Mouse (Mus musculus) cerebellum, postnatal 14 days (tissue): ENCODE measurements around the gene Grin1.
"Not testable (repeated sequence)": the region's sequence is repeated elsewhere in the genome, so short reads cannot be mapped to it uniquely, and the experiment has no call there.

ENCODE experiments used
- DNase-seq, 2 experiments: peaks; one replicate each; pipeline ENCODE4 v3.0.0; 2021; ENCODE audit warnings: mixed read lengths in 2 of 2

Gene Grin1

DNA sequence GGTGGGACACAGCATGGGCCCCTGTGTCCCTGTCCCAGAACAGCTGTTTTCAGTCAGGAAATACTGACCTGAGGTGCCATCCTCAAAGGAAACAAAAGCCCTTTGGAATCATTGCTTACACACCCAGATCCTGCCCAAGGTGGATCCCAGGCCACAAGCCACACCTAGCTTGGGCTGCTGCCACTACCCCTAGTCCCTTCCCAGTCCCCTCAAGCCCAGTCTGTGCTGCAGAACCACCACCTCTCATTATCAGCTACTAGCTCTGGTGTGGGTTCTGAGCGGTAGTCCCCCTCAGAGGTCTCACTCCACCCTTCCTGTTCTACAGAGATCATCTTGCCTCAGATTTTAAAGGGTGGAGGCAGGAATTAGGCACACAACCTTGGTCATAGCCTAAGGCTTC is 32.7 kb downstream of the Grin1 start:
- peak; percentile 45 to 52 for DNase-seq

DNA sequence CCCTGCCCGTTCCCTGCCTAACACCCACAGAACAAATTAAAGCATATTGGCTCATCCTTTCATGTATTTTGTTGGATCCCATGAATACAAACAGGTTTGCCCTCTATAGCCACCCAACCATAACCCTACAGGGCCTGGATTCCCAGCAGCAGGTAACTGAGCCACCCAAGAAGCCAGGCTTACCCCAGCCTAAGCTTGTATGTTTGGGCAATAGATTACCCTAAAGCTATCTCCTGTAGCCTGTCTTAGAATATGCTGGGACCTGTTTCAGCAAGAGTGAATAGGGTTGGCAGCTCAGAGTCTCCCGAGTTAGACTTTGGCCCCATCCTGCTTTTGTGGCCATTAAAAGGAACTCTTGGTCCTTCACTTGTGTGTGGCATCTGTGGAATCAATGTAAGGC is 33.4 kb downstream of the Grin1 start:
- no peak for DNase-seq

DNA sequence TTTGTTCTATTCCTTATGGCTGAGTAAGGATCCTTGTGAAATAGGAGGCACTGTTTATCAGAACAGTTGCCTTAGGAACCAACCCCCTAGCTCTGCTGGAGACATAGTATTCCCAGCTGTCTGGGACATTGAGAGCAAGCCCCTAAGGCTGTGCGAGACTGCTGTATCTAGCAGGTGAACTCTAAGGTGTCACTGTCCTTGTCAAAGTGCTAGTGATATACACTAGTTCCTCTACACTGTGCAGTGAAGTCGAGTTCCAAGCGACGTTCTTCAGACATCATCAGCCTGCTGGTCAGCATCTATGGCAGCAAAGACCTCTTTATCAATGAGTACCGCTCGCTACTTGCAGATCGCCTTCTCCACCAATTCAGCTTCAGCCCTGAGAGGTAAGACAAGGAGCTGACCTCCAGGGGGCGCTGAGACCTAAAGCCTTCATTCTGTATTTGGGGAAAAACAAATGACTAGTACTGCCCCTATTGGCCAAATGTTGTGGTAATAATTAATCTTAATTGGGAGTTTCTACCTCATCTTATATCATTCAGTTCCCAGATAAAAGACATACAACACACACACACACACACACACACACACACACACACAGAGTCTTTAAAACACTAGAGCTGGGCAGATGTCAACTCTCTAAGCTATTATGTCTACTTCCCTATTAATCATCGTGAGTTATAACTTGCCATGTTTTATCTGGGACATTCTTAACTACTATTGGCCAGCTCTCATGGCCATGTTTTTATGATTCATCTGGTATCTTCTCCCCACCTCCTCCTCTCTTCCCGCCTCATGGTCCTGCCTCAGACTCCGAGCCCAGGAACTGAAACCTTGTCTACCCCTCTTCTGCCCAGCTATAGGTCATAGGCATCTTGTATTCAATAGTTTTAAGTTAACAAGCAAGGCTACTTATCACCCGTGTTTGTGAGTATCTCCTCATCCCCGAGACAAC is 39.8 kb downstream of the Grin1 start:
- peak; percentile 93 to 97 for DNase-seq

DNA sequence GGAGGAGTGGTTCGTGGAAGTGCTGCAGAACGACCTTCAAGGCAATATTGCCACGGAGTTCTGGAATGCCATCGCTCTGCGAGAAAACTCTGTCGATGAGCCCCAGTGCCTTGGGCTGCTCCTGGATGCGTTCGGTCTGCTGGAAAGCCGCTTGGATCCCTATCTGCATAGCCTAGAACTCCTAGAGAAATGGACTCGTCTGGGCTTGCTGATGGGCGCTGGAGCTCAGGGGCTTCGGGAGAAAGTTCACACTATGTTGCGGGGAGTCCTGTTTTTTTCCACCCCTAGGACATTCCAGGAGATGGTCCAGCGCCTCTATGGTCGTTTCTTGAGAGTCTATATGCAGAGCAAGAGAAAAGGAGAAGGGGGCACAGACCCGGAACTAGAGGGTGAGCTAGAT is 46.0 kb downstream of the Grin1 start:
- DNase-seq: no peak

DNA sequence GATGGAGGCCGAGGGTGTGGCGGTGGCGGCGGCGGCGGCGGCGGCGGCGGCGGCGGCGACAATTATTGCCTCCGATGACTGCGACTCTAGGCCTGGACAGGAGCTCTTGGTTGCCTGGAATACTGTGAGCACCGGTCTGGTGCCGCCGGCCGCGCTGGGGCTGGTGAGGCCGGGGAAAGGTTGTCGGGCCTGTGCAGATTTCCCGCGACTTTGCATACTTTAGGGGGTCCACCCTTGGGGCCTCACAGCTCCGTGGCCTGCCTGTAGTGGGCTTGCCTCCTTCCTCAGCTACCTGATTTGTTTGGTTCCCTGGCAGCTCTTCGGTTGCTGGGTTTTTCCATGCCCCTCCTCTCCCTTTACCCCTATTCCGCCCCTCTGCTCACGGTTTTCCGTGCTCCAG is 46.5 kb downstream of the Grin1 start:
- no peak for DNase-seq

DNA sequence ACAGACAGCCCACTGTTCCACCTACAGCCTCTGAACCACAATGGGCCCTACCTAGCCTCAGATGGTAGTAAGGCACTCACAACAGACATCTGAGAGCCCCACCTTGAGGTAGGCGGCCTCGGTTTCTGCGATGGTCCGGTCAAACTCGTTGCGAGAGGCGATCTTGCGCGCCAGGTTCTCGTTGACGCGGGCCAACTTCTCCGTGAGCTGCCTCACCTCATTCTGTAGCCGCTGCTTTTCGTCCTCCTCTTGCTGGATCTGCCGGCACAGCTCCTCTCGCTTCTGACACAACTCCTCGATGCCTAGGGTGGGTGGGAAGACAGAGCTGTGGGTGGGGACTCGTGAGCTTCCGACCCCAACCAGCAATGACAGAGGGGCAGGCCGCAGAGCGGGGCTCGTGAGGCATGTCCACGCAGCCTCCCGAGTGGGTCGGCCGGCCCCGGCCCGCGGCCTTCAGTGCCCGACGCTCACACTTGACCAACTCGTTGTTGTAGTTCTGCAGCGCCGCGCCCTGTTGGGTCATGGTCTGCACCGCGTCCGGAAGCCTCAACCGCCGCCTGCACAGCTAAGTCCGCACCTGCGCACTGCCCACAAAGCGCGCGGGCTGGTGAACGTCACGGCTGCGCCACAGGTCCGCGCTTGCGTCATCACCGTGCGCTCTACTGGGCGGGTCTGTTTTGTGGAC is 47.0 kb downstream of the Grin1 start, which contains the start of the genes Ssna1 and Anapc2:
Ssna1 (minus strand) TSS at position 612 of the 685 bp plus-strand sequence.
Anapc2 (plus strand) TSS at position 652 of the 685 bp plus-strand sequence.
- peak; percentile 98 to 99 for DNase-seq

DNA sequence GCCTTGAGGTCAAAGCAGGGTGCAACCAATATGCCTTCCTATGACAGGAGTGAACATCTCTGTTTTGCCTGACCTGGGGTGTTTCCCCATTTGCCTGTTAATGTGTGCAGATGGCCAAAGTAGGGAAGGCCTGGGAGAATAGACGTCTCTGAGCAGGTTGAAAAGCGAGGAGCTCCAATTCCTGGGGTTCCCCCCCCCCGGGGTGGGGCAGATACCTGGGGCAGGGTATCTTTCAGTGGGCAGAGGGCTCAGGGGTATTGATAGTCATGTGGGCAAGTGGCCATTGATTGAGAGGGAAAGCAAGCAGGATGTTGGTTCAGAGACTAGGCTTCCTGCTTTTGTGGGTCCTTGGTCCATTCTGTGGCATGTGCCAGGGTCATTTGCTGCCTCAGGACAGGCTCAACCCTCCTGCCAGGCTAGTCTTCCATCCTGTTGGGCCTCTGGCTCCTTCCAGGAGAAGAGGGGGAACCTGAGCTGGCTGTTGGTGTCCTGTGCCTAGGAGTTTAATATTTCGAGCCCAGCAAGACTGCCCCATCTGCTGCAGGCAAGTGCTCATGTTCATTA is 51.2 kb downstream of the Grin1 start:
- DNase-seq: peak; percentile 54 to 60

DNA sequence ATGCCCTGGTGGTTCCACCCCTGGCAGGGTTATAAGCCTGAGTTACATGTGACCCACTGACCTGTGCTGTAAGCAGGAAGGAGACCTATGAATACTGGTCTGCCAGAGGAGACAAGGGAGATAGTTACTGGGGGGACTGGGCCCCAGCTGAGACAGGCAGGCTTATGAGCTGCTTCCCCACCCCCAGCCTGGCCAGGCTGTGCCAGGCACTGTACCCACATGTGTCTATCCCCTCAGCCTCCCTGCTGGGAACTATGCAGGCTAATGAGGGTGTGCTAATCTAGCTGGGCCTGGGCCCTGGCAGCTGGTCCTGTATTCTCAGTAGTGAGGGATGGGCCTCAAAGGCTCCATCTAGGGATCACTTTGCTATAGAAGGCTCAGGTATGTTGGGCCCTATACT is 51.7 kb downstream of the Grin1 start:
- DNase-seq: peak; percentile 75 to 76

DNA sequence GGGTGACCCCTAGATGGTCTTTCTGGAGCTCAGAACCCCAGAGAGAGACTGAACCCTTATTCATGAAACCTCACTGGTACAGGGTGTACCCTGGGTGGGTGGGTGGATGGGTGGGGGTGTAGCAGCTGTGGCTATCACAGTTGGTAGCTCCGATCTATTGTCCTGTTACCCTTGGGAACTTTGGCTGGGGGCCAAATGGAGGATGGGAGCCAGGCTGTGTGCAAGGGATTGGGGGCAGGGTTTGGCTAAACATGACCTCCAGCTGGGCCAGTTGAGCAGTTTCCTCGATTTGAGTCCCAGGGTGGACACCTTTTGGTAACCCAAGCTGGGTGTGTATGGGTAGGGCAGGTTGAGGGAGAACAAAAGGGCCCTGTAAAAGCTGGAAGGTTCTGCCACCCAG is 52.3 kb downstream of the Grin1 start:
- DNase-seq: peak; percentile 90 to 93

DNA sequence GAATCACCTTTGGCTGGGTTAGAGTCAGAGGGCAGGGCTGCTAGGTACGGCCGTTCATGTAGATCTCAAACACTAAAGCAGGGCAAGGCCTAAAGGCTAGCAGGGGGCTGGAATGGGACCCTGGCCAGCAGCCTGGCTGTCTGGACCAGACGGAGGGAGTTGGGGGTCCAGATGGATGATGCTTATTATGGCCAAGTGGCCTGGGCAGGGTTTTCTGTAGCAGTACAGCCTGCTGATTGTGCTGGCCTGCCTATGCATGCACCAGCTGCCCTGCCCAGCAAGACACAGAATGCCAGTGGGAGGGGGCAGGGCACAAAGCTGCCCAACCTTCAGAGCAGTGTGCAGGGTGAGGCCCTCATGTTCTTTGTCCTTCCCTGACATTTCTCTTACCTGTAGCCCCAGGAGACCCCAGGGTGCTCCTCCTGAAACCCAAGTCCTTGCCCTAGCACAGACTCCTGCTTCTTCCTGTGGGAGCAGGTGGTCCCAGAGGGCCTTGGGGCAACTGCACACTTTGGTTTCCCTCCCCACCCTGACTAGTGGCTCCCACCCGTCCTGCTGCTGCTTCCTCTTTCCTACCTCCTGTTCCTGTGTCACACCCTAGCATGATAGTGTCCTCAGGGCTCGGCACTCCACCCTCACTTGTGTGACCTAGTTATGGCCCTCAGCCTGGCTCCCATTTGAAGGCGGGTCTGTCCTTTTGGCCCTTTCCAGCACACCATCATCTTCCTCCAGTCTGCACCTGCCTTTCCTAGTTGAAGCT is 52.9 kb downstream of the Grin1 start:
- DNase-seq: peak; percentile 98 to 99

DNA sequence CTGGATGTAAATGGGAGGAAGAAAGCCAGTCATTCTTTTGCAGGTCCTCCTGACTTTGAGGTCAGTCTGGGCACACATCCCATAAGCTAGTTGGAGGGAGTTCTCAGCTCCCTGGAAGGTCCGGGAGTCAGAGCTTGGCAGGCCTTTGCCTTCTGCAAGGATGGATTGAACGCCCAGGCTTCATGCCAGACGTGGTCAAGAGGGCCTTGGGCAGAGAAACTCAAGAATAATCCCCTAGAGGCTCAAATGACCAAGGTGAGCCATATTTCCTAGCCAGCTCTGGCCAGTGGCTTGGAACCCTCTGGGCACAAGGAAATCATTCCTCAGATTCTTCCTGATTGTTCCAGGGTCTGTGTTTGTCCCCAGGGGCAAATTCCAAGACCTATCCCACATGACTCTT is 54.1 kb downstream of the Grin1 start:
- DNase-seq: peak; percentile 95 to 96

DNA sequence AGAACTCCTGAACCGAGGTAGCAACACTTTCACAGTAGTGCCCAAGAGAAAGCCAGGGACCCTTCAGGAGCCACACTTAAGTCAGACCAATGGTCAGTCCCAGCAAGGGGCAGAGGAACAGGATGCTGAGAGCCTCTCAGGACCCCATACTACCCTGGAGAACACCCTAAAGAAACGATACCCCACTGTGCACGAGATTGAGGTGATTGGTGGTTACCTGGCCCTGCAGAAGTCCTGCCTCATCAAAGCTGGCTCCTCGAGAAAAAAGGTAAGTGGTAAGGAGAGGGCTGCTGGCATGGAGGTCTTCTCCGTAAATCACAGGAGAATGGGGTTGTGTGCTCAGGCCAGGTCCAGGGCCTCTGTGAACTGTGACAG is 54.7 kb downstream of the Grin1 start:
- DNase-seq: peak in 1 of 2 experiments; percentile 46

DNA sequence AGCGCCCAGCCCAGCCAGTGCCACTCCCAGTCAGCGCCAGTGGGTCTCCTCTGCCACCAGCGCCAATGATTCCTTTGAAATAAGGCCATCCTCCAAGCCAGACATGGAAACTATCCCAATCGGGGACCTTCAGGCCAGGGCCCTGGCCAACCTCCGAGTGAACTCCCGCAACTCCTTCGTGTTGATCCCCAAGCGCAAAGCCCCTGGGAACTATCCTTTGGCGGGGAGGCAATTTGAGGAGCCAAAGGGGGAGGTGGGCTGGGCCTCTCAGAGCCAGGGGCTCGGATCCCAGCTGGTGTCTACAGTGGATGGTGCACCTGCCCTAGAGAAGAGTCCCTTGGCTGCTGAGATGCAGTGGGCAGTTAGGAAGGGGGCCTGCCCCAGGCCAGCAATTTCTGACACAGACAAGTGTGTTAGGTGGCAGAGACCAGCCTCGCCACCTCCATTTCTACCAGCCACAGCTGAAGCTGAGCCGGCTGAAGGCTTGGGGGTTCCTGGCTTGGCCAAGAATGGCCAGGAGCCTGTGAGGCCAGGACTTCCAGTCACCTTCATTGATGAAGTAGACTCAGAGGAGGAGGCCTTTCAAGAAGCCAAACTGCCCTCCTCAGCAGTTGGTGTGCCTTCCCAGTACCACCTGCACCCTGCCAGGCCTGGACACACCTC is 55.2 kb downstream of the Grin1 start:
- peak; percentile 69 to 70 for DNase-seq

DNA sequence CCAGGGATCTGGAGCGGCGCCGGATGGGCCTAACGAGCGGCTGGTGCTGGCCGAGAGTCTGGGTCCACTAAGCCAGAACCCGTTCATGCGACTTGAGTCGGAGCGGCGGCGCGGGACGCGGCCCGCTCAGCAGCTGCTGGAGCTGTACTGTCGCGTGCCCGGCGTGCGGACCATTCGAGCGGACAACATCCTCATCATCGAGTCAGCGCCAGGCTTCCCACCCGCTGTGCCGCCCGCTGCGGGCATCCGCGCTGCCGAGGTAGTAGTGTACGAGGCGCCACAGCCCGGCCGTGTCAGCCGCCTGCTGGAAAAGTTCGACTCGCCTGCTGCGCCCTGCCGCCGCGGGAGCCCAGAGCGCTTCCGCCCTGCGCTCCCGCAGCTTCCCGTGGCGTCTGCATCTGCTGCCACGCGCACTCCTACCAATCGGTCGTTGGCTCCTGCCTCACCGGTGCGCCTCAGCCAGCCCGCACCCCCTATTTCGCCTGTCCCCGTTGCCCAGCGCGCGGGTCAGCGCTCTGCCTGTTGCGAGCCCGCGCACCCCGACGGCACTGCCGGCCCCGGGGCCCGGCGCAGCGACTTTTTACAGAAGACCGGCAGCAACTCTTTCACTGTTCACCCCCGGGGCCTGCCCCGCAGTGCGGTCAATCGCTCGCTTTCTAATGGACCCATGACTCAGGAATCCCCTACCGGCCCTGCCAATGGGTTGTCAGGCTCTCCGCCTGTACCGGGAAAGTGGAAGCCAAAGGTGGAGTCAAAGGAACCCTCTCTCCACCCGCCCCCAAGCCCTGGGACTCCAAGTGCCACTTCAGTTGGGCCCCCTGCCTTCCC is 56.0 kb downstream of the Grin1 start:
- DNase-seq: peak; percentile 88 to 90

DNA sequence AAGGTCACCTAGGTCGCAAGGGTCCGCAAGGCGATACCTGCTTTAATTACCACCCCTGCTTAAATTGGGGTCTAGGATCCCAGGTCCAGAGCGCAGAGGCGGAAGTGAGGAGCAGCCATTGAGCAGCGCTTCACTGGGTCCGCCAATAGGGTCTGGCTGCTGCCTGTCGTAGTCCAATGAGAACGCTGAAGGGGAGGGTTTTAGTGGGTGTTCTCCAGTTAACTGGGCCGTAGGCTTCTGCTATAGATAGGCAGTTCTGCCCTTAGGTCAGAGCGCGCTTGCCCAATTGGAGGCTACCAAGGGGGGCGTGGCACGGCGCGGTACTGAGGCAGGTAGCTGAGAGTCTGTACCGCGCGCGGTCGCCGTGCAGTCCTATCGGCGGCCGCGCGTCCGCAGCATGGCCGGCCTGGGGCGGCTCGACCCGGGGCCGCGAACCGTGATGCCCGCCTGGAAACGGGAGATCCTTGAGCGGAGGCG is 56.7 kb downstream of the Grin1 start, which contains the start of gene Tprn:
Tprn (plus strand) TSS at position 328 of the 477 bp plus-strand sequence.
- peak; percentile 98 for DNase-seq

DNA sequence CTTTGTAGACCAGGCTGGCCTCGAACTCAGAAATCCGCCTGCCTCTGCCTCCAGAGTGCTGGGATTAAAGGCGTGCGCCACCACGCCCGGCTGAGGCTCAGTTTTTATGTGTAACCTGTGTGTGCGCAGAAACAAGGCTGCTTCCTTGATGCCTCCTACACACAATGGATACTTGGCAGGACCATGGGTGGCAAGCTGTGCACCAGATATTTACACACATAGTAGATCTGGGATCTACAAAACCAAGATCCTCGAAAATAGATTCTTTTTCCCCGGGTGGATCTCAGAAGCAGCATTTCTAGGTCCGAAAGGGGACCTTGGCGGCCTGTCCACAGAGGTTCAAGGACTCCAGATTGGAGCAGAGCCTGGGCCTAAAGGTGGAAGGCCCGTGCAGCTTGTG is 57.1 kb downstream of the Grin1 start:
- no peak for DNase-seq

DNA sequence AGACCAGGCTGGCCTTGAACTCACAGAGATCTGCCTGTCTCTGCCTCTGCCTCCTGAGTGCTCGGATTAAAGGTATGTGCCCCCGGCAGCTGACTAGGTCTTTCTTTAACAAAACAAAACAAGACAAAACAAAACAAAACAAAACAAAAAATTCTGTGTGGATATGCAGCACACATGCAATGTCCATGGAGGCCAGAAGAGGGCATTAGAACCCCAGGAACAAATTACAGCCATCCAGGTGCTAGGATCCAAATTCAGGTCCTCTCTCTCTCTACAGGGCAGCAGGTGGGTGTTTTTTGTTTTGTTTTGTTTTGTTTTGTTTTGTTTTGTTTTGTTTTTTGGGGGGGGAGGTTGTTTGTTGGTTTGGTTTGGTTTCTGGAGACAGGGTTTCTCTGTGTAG is 60.1 kb downstream of the Grin1 start:
- DNase-seq: peak in 1 of 2 experiments; percentile 51

DNA sequence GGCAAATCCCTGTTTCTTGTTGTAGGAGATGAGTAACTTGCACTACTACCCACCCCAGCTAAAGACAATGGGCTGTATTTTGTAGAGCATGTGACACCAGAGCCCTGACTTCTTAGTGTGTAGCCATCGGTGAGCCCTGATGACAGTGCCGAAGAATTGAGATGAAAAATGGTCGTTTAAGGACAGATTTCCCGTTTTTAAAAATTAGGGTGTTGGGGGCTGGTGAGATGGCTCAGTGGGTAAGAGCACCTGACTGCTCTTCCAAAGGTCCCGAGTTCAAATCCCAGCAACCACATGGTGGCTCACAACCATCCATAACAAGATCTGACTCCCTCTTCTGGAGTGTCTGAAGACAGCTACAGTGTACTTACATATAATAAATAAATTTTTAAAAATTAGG is 61.7 kb downstream of the Grin1 start:
- not testable (repeated sequence) for DNase-seq

DNA sequence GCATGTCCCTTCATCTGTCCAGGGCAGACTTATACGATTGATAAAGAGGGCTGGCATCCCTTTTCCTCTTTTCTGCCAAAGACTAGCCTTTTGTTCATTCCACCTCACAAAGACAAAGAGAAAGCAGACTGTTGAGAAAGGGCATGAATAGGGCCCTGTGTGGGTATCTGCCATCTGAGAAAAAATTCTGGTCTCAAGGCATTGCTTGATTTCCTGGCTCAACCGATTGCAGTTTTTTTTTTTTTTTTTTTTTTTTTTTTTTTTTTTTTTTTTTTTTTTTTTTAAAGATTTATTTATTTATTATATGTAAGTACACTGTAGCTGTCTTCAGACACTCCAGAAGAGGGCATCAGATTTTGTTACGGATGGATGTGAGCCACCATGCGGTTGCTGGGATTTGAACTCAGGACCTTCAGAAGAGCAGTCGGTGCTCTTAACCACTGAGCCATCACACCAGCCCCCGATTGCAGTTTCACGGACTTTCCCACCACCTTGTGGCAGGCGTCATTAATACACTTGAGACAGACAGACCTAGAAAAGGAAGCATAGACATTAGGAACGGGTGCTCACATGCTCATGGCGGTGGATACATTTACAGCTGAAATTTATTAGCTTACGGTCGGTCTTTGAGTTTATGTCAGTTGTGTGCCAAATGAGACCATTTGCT is 62.4 kb downstream of the Grin1 start:
- DNase-seq: peak; percentile 76 to 82

DNA sequence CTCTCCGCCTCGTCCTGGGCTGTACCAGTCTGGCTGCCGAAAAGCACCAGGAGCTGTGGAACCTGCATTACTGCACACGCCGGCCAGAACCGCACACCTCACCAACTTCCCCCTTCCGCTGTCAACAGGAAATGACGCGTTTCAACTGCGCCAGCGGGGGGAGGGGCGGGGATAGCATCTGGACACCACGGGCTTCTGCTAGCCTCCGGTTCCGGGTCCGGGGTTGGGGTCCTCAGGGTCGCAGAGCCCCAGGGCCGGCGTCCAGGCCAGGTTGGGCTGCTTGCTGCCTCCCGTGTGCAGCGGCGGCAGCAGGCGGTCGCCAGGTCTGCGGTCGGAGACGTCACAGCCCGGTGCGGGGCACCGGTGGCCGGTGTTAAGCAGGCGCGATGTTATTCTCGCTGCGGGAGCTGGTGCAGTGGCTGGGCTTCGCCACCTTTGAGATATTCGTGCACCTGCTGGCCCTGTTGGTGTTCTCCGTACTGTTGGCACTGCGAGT is 63.7 kb downstream of the Grin1 start, which contains the start of gene Tmem203:
Tmem203 (plus strand) TSS at position 156 of the 496 bp plus-strand sequence.
- peak; percentile 91 to 94 for DNase-seq
